Mouse (Mus musculus) limb, embryonic 11.5 days (tissue): ENCODE measurements around the gene Mtx3. TPM values are rescaled to one million over a fixed set of nuclear protein-coding genes. Genes with fewer than 3 reads are reported as not detected.
"Not testable (repeated sequence)": the region's sequence is repeated elsewhere in the genome, so short reads cannot be mapped to it uniquely, and the experiment has no call there.

ENCODE experiments used
- ATAC-seq: fragments of 200-750 bp; cut with Nextera tagmentation; 2 replicates; pipeline ENCODE4 v1.8.0; 2017; ENCODE audit warnings: low read depth; ENCODE audit not compliant: insufficient number of reproducible peaks, low FRiP score, low TSS enrichment
- DNase-seq: peaks from one replicate; pipeline ENCODE4 v3.0.0-alpha.2; 2015; ENCODE audit warnings: low spot score
- H3K27ac ChIP-seq: fragments of 300-500 bp; sonication (generic); replicated peaks from 2 replicates; pipeline ENCODE4 v1.5.1; 2014; ENCODE audit warnings: low read depth, mild to moderate bottlenecking, low read length
- H3K27me3 ChIP-seq: fragments of 300-500 bp; sonication (generic); 2 replicates; pipeline ENCODE4 v1.6.1; 2014; ENCODE audit warnings: mild to moderate bottlenecking, low read length, mixed read lengths; ENCODE audit not compliant: control insufficient read depth, insufficient read depth
- H3K36me3 ChIP-seq: fragments of 300-500 bp; sonication (generic); 2 replicates; pipeline ENCODE4 v1.6.1; 2014; ENCODE audit warnings: mild to moderate bottlenecking, low read length, moderate library complexity, mixed read lengths; ENCODE audit not compliant: control insufficient read depth, insufficient read depth
- H3K4me1 ChIP-seq: fragments of 300-500 bp; sonication (generic); 2 replicates; pipeline ENCODE4 v1.6.1; 2014; ENCODE audit warnings: low read length, mixed read lengths; ENCODE audit not compliant: control insufficient read depth, insufficient read depth
- H3K4me2 ChIP-seq: fragments of 300-500 bp; sonication (generic); 2 replicates; pipeline ENCODE4 v1.6.1; 2014; ENCODE audit warnings: low read depth, mild to moderate bottlenecking, moderate library complexity; ENCODE audit not compliant: severe bottlenecking
- H3K4me3 ChIP-seq: fragments of 300-500 bp; sonication (generic); 2 replicates; pipeline ENCODE4 v1.5.1; 2014; ENCODE audit warnings: low read depth, low read length
- H3K9ac ChIP-seq: fragments of 300-500 bp; sonication (generic); 2 replicates; pipeline ENCODE4 v1.6.1; 2014; ENCODE audit warnings: mild to moderate bottlenecking, low read length
- H3K9me3 ChIP-seq: fragments of 300-500 bp; sonication (generic); 2 replicates; pipeline ENCODE4 v1.6.1; 2016; ENCODE audit warnings: low read length; ENCODE audit not compliant: control insufficient read depth
- WGBS: fragments of 180-500 bp; shearing (Covaris S2); extraction: QIAGEN DNeasy Blood & Tissue Kit; methylation state at CpG from one replicate; pipeline ENCODE4 v1.1.7; 2014; 5-methylcytosine and 5-hydroxymethylcytosine counted together
- polyA plus RNA-seq: library from polyadenylated mRNA; unstranded; fragments of >200 nt; fragmentation: Nextera tagmentation; extraction: Ambion mirVana; gene quantifications from 2 replicates; pipeline ENCODE4 v1.2.1, GENCODE M21; 2014

The Mtx3 gene
- 6.4 TPM in 2 replicates for polyA plus RNA-seq

- H3K36me3 ChIP-seq, result no peaks in the 10 kb centered on the region
- ATAC-seq (peak; percentile 97), DNase-seq (peak; percentile 91)
- 0 out of 2 replicates have a peak, but pooled peaks cover 2% of the 10 kb centered on the region for H3K4me1 ChIP-seq
- H3K9ac ChIP-seq, result peak within 1 kb of the TSS; percentile 92
- peak within 1 kb of the TSS; percentile 83 for H3K27ac ChIP-seq
- no peaks in the 10 kb centered on the region for H3K27me3 ChIP-seq
- WGBS, result 2% methylated on average over 40 of the region's 40 CpGs
- H3K9me3 ChIP-seq, result no peaks in the 10 kb centered on the region
- peak within 1 kb of the TSS; percentile 82 for H3K4me3 ChIP-seq
- H3K4me2 ChIP-seq, result peak within 1 kb of the TSS; percentile 72
Measured at GRCm38 (mm10) chr13:92844586-92845221, at the start of gene Mtx3. Gene Mtx3 (plus strand): TSS chr13:92844760.

GRCm38 (mm10) chr13:92798830-92799229, 45.7 kb upstream of the Mtx3 start:
- no peak overlapping the region for H3K4me3 ChIP-seq
- H3K27ac ChIP-seq, result no peak overlapping the region
- no peaks in the 10 kb centered on the region for H3K4me1 ChIP-seq
- H3K4me2 ChIP-seq, result no peak overlapping the region
- H3K9ac ChIP-seq, result no peak overlapping the region
- no peaks in the 10 kb centered on the region for H3K36me3 ChIP-seq
- ATAC-seq, result no peak
- H3K27me3 ChIP-seq, result peaks cover 6% of the 10 kb centered on the region
- 90% methylated on average over 2 of the region's 2 CpGs for WGBS
- no peaks in the 10 kb centered on the region for H3K9me3 ChIP-seq
- DNase-seq, result no peak

GRCm38 (mm10) chr13:92799306-92799925, 45.1 kb upstream of the Mtx3 start:
- peaks cover 5% of the 10 kb centered on the region for H3K27me3 ChIP-seq
- H3K36me3 ChIP-seq, result no peaks in the 10 kb centered on the region
- no peak overlapping the region for H3K27ac ChIP-seq
- no peak overlapping the region for H3K4me3 ChIP-seq
- H3K9me3 ChIP-seq, result no peaks in the 10 kb centered on the region
- no peaks in the 10 kb centered on the region for H3K4me1 ChIP-seq
- H3K9ac ChIP-seq, result no peak overlapping the region
- H3K4me2 ChIP-seq, result no peak overlapping the region
- WGBS, result 81% methylated on average over 7 of the region's 7 CpGs
- no peak for ATAC-seq
- no peak for DNase-seq

GRCm38 (mm10) chr13:92806785-92807184, 37.8 kb upstream of the Mtx3 start:
- Histone ChIP-seq H3K4me2 (no peak overlapping the region), H3K27ac (no peak overlapping the region), H3K9ac (no peak overlapping the region), H3K4me1 (no peaks in the 10 kb centered on the region), H3K36me3 (no peaks in the 10 kb centered on the region), H3K27me3 (no peaks in the 10 kb centered on the region), H3K9me3 (no peaks in the 10 kb centered on the region), H3K4me3 (no peak overlapping the region)
- no peak for DNase-seq
- ATAC-seq, result no peak

GRCm38 (mm10) chr13:92807849-92808248, 36.7 kb upstream of the Mtx3 start:
- no peak overlapping the region for H3K27ac ChIP-seq
- H3K4me1 ChIP-seq, result no peaks in the 10 kb centered on the region
- no peak for ATAC-seq
- H3K9me3 ChIP-seq, result no peaks in the 10 kb centered on the region
- WGBS, result 88% methylated on average over 3 of the region's 3 CpGs
- no peak overlapping the region for H3K4me3 ChIP-seq
- no peak overlapping the region for H3K9ac ChIP-seq
- no peaks in the 10 kb centered on the region for H3K27me3 ChIP-seq
- DNase-seq, result no peak
- no peaks in the 10 kb centered on the region for H3K36me3 ChIP-seq
- no peak overlapping the region for H3K4me2 ChIP-seq

GRCm38 (mm10) chr13:92810592-92810991, 34.0 kb upstream of the Mtx3 start:
- not testable (repeated sequence) for H3K27me3 ChIP-seq, H3K9me3 ChIP-seq, H3K27ac ChIP-seq, H3K36me3 ChIP-seq, ATAC-seq, H3K9ac ChIP-seq, H3K4me2 ChIP-seq, H3K4me1 ChIP-seq, H3K4me3 ChIP-seq, DNase-seq
- 100% methylated on average over 1 of the region's 1 CpGs for WGBS

- WGBS, result 81% methylated on average over 5 of the region's 5 CpGs
- H3K9ac ChIP-seq, result no peak overlapping the region
- no peaks in the 10 kb centered on the region for H3K27me3 ChIP-seq
- no peaks in the 10 kb centered on the region for H3K9me3 ChIP-seq
- no peaks in the 10 kb centered on the region for H3K4me1 ChIP-seq
- no peak for DNase-seq
- ATAC-seq, result no peak
- H3K4me3 ChIP-seq, result no peak overlapping the region
- H3K4me2 ChIP-seq, result no peak overlapping the region
- H3K27ac ChIP-seq, result no peak overlapping the region
- H3K36me3 ChIP-seq, result no peaks in the 10 kb centered on the region
Measured at GRCm38 (mm10) chr13:92816329-92816728, 28.2 kb upstream of the Mtx3 start.

GRCm38 (mm10) chr13:92817357-92817756, 27.2 kb upstream of the Mtx3 start:
- ATAC-seq, result no peak
- no peak for DNase-seq
- Histone ChIP-seq H3K4me1 (no peaks in the 10 kb centered on the region), H3K4me3 (no peak overlapping the region), H3K27me3 (no peaks in the 10 kb centered on the region), H3K36me3 (no peaks in the 10 kb centered on the region), H3K4me2 (no peak overlapping the region), H3K9me3 (no peaks in the 10 kb centered on the region), H3K27ac (no peak overlapping the region), H3K9ac (no peak overlapping the region)
- WGBS, result 74% methylated on average over 3 of the region's 3 CpGs
